Mouse (Mus musculus): ENCODE data around the gene Slc22a15. TPM values are rescaled to one million over a fixed set of nuclear protein-coding genes. Genes with fewer than 3 reads are reported as not detected.

Slc22a15 gene
- 2.5 and 3.4 TPM in 2 replicates for polyA plus RNA-seq (2015; fragmentation: Nextera tagmentation; extraction: Ambion mirVana)

DNA sequence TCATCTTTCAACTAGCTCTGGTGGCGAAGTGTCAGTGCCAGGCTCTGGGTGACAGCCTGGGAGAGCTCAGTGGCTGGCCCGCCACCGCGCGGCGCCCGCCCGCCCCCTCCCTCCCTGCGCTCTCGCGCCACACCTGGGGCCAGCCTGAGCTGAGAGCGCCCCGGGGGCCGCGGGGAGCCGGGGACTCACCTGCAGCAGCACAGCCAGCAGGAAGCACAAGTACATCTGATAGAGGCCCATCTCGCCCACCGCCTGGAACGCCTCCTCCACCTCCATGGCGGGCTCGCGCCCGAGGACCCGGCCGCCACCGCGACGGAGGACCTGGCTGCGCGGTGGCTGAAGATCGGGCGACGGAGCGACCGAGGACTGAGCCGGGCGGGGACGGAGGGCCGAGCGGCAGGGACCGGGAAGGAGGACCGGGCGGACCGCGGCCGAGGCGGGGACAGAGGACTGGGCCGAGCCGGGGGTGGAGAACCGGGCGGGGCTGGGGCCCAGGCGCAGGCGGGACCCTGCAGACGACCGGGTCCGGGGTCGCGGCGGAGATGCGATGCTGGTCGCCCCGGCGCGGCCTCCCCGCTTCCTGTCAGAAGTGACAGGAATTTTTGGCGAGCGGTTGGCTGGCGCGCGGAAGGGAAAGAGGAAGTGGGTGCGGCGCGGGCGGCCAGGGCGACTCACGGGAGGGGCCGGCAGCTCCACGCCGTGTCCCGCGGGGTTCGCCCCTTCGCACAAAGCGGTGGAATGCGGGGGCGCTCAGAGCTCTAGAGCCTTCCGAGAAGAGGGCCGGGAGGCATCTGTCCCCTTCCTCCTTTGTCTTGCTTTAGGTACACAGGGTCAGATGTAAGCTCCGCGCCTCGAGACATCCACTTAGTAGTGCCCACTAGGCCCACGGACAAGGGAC lies at the start of gene Slc22a15:
Gene Slc22a15 (minus strand): TSS at position 611 of the 898 bp plus-strand sequence.

DNA sequence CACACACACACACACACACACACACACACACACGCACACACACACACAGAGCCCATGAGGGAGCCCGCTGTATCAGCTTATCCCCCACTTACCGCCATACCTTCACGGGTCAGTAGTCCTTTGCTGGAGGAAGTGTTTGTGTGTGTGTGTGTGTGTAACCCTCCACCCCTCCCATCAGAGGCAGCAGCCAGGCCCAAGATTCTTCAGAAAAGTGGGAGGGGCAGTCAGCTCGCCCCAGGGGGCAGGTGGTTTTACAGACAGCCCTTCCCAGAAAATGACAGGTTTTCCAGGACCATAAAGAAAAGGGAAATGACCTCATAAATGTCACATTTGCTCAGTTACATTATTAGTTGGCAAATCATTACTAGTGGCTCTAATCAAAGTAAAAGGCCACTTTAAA lies 75.4 kb downstream of the Slc22a15 start, which contains the start of gene Mab21l3:
Gene Mab21l3 (minus strand): TSS at position 144 of the 400 bp plus-strand sequence.

Other genes starting within 250 kb of the Slc22a15 start
- 0.14 and 0.15 TPM in 2 replicates for gene Mab21l3, start 75.5 kb downstream of the Slc22a15 start, polyA plus RNA-seq (2015; fragmentation: Nextera tagmentation; extraction: Ambion mirVana)
- gene Nhlh2, start 85.6 kb upstream of the Slc22a15 start, polyA plus RNA-seq (2015; fragmentation: Nextera tagmentation; extraction: Ambion mirVana): not detected in 2 replicates
- 72.0 and 94.0 TPM in 2 replicates for gene Casq2, start 162.0 kb upstream of the Slc22a15 start, polyA plus RNA-seq (2015; fragmentation: Nextera tagmentation; extraction: Ambion mirVana)